Mouse (Mus musculus) heart, adult 11 months (tissue): ENCODE data around the gene Sptlc2.

Experiments
- DNase-seq: peaks from one replicate; pipeline ENCODE4 v3.0.0; 2022

The Sptlc2 gene

DNA sequence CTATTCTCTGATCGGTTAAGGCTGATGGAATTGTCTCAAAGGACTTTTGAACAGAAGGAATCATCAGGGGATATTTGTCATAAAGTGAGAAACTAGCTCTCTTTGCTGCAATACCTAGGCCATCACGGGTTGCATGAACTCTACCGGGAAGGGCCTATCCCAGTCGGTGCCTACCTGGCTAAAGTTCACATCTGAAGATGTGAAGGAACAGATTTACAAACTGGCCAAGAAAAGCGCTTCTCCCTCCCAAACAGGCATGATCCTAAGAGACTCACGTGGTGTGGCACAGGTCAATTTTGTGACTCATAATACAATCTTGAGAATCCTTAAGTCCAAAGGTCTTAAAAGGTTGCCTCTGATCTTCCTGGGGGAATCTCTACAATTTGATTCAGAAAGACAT lies 6.2 kb upstream of the Sptlc2 start:
- DNase-seq: peak; percentile 67

DNA sequence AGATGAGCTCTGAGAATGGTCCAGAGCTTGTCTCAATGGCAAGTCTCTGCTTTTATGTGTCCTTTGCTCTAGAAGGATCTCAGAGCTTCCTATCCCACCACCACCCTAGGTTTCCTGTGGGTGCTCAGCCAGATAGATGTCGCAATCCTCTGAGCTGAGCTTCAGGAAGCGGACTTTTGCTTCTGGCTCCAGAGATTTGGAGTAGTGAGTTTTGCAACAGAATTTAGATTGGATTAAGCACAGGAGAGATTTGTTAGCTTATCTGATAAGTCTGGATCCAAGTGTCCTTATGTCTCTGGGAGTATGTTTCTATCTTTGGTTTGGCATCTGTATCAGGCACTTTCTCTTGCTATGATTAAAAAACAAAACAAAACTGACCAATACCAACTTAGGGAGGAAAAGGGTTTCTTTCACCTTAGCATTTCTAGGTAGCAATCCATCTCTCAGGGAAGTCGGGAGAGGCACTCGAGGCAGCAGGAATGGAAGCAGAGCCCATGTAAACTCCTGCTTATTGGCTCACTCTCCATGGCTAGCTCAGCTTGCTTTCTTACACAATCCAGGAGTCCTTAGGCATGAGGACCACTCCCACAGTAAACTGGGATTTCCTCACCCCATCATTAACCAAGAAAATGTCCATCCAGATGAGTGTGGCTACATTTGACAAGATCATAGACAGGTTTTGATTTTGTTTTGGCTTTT lies 5.4 kb upstream of the Sptlc2 start:
- peak; percentile 97 for DNase-seq

DNA sequence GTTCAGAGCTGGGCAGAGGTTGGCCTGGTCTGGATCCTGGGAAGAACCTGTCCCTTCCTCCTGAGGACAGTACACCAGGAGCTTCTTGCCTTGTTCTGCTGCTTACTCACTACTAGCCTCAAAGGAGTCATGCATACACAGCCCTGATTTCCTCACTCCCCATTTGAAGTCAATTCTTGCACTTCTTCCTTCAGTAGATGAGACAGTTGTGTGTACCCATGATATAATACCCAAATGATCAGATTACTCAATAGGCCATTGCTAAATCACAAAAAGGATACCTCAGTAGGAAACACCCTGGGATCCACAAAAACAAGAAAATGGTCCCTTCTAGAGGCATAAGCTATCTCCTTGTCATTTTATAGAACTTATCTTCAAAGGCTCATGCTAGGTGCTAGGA lies 3.2 kb upstream of the Sptlc2 start:
- peak; percentile 40 for DNase-seq

DNA sequence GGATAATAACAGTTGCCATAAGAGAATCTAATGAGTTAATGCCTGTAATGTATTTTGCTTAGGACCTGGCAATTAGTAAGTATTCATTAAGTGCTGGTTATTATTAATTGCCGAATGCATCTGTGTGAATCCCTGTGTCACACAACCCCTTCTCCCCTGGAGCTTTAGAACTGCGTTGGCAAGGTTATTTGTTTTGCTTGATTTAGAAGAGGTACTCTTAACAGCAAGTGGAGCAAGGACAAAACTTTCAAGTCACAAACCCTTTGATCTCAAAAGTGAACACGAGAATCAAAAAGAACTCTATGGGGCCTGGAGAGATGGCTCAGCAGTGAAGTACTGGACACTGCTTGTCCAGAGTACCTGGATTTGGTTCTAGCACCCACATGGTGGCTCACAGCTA lies 1.1 kb upstream of the Sptlc2 start:
- DNase-seq: peak; percentile 72

DNA sequence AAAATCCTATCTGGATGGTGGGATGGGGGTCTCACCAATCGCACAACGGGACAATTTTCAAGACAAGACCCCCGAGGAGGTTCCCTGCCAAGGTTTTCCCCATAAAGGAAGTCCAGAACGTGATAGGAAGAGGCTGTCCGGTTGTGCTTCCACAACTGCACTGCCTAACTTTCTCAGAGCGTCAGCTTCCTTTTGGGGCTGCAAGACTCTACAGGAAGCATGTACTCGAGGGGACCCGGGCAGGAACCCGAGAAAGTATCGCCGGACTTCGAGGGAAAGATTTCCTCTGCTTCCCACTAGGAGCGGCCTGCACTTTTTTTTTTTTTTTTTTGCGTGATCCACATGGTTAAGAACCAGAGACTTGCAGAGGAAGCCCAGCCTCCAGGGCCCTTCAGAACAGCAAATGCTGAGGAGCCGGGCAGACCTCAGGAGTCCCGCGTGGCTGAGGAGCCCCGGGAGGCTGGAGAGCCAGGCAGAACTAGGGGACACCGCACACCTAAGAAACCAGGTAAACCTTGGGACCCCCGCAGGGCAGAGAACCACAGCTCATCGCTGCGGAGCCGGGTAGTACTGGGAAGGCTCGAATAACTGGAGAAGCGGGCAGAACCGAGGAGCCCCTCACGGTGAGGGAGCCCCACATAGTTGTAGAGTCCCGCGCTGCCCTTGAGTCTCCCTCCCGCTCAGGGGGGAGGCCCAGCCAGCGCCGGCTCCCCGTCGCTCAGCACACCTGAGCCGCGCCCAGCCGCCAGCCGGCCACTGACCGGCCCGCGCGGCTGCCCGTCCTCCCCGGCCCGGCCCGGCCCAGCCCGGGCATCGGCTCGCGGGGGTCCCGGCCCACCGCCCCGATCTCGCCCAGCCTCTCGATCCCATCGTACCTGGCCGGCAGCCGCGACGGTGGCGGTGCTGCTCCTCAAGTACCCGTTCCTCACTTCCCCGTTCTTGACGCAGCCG lies 709 bp downstream of the Sptlc2 start:
- DNase-seq: peak; percentile 95

DNA sequence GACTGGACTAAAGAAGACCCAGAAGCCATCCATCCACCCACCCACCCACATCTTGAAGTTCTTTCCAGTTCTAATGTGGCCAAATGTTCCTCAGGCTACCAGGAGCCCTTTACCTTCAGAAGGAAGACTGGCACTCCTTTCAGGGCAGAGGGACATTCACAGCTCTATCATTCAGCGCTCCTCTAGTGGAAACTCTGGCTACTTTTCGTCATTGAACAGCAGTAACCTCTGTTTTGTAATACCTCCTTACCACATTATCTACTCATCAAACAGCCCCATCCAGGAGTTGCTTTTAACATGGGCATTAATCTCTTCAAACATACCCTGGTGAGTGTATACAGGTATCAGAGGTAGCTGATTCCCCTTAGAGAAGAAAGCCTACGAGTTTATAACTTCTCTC lies 3.1 kb downstream of the Sptlc2 start:
- no peak for DNase-seq

DNA sequence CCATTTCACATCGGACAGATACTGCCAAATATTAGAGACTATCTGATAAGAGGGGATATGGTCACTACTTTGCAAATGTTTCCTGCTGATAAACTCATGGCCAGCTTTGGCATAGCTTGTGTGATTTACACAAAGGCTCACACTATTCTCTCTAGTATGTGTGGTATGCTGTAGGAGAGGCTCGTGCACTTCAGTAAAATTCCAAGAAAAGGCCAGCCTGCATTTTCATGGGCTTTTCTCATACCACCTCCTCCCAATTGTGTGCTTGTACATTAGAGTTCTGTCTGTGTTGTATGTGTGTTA lies 6.8 kb downstream of the Sptlc2 start:
- no peak for DNase-seq

DNA sequence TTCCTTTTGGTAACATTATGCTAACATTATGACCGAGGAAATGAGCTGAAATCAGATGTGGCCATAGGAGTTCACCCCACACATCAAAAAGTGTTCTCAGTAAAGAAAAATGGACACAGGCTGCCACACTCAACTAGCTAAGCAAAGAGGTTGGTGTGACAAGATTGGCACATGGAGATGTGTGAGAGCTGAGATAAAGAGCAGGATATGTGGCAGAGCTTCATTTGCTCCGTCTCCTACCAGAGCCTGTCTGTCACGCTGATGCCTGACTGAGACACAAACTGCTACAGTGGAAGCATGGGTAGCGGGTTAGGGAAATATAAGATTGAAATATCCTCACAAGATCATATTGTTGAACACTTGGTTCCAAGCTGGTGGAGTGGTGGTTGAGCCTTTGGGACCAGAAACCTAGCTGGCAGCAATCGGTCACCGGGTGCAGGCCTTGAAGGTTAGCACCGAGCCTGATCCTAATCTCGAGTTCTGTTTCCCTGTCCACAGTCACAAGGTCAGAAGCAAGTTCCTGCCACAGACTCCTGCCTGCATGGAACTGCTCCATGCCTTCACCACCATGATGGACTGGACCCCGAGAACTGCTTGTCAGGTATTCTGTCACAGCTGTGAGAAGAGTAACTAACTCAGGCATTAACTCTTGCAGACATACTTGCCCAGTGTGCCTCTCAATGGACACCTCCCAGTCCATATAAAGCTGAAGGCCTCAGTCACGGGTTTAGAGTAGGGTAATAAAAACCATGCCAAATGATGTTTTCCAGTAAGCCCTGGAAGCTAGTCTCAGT lies 7.4 kb downstream of the Sptlc2 start:
- DNase-seq: peak; percentile 61

DNA sequence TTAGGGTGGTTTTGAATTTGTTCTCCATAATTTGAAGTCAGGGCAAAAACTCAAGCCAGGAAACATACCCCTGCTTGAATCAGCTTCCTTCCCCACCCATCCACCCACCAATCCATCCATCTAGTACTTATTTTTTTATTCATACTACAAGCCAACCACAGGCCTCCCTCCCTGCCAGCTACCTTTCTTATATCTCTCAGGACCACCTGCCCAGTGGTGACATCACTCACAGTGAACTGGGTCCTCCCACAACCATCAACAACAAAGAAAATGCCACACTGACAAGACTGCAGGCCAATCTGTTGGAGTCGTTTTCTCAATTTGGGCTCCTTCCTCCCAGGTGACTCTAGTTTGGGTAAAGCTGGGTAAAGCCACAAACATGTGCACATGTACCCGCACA lies 8.7 kb downstream of the Sptlc2 start:
- DNase-seq: peak; percentile 70

DNA sequence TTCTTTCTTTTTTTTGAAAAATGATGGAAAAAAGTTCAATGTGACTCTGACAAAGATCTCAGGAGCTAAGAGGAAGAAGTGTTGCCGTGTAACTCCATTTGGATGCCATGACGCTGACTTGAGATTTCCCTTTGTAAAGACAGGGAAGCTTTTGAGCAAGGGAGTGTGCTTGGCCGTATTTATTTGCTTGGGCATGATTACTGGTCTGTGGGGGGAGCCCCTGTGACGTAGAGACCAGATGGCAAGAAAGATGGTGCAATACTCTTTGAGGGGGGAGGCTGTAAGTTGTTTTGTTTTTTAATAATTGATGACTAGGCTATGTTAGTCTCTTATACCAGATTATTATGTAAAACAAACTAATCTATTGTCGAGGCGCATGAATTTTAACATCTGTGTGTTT lies 14.0 kb downstream of the Sptlc2 start:
- DNase-seq: peak; percentile 86

DNA sequence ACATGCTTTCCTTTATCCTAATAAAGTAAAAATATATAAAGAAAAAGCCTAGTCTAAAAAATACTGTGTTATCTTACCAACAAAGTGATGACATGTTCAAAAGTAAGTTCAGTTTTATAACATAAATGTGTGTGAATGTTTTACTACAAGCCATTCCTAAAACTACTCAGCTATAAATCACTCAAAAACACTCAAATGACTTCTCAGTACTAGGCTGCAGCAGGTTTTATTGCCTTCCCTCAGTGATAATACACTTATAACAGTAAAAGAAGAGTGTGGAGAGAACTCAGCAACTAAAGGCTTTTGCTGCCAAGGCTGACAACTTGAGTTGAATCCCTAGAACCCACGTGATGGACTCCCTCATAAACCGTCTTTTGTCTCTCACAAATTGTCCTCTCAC lies 18.8 kb downstream of the Sptlc2 start:
- DNase-seq: no peak

DNA sequence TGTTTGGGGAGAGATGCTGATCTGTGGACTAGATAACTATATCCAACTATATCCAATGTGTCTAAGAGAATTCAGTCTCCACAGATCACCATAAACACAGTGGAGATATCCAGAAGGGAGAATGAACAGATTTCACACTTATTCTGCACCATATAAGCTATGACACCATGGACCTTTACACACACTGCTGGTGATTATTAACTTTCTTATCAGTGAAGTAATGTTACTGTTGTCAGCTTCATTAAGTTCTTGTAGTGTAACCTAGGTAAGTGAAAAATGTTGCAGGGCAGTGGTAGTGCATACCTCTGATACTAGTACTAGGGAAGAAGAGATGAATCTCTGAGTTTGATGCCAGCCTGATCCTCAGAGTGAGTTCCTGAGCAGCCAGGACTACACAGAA lies 20.1 kb downstream of the Sptlc2 start:
- DNase-seq: peak; percentile 30

DNA sequence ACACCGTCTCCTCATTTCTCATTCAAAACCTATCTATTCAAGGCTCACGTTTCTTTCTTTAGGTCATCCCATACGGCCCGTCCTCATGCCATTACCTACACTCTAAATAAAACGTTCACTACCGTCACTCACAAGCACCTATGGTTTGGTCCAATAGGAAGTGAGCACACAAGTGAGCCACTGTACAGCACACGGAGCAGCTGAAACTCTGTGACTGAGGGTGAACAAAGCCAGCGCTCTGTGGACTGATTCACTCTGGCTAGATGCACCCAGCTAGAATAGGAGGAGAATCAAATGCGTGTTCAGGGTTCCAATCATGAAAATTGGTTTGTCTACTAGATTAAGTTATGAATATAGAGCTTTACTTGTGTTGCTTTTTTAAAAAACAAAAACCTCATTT lies 22.5 kb downstream of the Sptlc2 start:
- peak; percentile 36 for DNase-seq

DNA sequence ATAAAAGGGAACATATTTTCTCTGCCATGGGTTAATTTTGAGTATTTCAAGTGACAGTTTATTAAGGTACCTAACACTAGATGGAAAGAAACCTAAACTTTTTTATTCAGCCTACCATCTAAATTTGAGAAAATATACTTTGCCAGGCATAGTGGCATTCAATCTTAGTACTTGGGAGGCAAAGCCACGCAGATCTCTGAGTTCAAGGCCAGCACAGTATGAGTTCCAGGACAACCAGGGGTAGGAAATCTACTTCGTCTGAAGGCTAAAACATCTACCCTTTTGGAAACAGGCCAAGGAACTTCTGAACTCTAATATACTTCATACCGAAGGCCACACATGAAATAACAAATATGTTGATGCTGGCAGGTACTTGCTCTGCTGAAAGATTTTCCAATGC lies 26.0 kb downstream of the Sptlc2 start:
- DNase-seq: peak; percentile 54

DNA sequence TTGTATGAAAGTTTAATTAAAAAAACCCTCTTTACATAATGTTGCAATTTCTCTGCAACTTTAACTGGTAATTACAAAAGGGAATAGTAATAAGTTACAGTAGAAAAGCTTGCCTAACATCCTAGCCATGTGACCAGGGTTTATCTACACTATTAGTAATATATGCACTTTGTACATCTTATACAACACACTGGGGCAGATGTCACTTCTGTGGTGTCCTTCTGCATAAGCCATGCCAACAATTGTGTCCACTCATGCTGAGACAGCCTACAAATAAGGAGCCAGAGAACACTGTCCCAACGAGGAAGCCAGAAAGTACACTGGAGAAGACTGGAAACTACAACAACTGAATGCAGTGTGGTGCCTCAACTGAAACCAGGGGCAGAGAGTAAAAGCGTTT lies 40.1 kb downstream of the Sptlc2 start:
- DNase-seq: no peak

DNA sequence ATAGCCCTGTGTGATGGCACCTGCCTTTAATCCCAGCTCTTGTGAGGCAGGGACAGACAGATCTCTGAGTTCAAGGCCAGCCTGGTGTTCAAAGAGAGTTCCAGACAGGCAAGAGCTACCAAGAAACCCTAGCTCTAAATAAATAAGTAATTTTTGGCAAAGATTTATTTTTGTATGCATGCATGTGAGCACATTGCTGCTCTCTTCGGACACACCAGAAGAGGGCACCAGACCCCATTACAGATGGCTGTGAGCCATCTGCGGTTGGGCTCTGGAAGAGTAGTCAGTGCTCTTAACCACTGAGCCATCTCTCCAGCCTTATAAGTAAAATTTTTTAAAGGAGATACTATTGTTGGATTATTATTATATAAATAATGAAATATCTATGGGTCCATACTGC lies 40.6 kb downstream of the Sptlc2 start:
- DNase-seq: no peak

DNA sequence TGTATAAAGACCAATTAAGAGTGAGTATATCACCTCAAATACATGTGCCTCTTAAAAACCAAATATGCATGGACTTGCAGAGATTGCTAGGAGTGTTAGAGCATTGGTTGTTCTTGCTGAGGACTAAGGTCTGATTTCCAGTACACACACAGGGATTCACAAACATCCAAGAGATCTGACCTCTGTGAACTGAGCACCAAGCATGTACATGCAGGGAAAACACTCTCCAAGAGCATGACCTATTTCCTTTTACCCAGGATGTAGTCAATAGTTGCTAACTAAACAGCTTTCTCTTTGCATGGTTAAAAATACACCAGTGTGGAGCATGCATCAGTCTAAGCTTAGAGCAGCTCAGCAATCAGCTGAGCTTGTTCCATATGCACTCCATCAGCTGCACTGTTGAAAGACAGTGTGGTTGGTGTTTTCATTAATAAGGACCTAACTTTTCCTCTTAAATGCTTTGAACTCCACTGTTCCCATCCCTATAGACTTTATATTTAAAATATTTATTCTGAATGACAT lies 45.0 kb downstream of the Sptlc2 start:
- DNase-seq: no peak

DNA sequence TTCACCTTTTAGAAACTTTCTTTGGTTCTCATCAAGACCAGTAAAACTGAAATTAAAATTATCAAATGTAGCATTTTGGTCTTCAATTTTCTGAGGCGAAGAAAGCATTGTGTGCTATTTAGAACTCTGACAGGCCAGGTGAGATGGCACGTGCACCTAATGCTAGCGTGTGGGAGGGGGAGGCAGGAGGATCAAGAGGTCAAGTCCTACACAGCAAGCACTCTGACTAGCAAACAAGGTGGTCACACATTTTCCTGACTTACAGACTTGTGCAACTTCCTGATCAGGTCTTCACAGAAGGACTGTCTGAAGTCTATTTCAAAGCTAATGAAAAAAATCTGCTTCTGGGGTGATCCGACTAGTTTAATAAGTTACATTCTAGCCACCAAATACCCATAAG lies 50.1 kb downstream of the Sptlc2 start:
- peak; percentile 30 for DNase-seq

DNA sequence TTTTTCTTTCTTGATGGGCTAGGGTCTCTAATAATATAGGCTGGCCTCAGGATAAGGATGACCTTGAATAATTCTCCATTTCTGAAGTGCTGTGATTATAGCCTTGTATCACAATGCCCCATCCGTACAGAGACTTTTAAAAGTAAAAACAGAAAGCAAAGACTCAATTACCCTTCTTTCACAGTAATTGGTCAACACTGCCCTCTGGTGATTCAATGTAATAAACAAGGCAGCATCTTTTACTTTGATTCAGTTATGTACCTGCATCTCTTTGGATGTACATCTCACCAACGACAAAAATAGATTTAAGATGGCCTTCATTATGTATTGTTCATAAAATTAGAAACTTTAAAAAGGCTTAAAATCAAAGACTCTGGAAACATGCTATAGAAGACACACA lies 53.3 kb downstream of the Sptlc2 start:
- peak; percentile 24 for DNase-seq

DNA sequence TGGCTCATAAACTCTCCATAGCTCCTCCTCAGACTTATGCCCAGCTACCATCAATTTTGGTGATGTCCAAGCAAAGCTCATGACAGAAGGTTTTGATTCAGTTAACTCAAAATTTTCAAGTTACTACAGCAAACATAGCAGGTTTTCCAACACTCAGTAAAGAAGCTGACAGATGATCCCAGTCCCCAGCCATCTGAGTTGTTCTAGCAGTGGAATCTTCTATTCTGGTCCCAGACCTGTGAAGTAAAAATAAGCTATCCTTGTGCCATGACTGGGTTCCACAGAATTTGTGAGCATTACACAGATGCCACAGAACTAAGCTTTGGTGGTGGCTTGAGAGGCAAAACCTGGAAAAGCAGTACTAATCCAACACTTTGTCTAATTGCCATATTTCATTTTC lies 54.4 kb downstream of the Sptlc2 start:
- peak; percentile 40 for DNase-seq

DNA sequence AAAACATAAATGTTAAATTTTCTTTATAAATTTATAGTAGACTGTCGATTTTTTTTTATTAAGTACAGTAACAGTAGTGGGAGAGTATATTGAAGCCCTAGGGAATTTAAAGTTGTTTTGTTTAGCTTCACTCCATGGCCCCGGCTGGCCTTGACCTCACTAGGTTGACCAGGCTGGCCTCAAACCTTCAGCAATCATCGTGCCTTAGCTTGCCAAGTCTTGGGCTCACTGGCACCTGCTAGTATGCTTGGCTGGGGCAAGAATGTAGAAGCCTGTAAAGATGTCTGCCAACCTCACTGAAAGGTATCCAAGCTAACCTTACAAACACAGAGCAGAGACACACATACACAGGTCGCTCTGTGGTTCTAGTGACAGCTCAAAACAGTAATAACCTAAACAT lies 55.6 kb downstream of the Sptlc2 start:
- DNase-seq: peak; percentile 74

DNA sequence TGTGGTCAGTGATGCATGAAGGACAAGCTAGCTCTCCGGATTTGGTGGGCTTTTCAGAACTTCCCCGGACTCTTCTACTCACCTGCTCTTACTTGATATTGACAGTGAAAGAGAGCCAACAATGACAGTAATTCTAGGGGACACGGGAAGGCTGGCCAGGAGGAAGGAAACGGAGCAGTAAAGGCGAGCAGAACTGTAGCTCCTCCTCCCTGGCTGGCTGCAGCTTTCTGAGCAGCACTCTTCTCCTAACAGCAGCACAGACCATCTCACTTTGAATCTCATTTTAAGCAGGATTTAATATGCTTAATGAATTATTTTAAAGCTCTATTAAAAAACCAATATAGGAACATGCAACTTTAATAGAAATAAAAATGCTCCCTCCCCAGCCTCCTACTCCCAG lies 56.2 kb downstream of the Sptlc2 start:
- DNase-seq: peak; percentile 74

DNA sequence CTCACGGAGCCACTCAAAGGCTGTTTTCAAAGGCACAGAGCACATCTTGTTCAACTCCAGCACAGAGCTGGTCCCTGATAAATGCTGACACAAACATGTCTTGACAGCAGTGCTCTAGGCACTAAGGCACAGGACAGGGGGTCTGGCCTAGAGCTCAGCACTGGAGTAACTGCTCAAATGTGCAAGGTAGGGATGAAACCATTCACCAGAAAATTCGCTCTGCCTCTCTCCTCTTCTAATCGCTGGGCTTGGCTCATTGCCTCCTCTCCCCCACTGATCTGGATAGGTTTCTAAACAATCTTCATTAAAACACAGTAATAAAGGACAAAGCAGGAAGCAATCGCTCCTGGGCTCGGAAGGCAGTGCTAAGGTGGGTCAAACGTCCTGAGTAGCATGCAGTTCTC lies 57.1 kb downstream of the Sptlc2 start:
- DNase-seq: peak; percentile 70
